Mouse (Mus musculus) layer of hippocampus, postnatal 10 days (tissue): ENCODE results near the gene Il3. TPM values are rescaled to one million over a fixed set of nuclear protein-coding genes. Genes with fewer than 3 reads are reported as not detected.

ENCODE experiments used
- DNase-seq, 2 experiments: peaks; one replicate each; pipeline ENCODE4 v3.0.0; 2021; ENCODE audit warnings: low spot score in 2 of 2
- total RNA-seq, 2 experiments: library from RNA; stranded (reverse); gene quantifications; 2 replicates each; pipeline ENCODE4 v1.2.3; 2021

The Il3 gene
- total RNA-seq, 2 experiments from 2014 or later, result not detected

DNA sequence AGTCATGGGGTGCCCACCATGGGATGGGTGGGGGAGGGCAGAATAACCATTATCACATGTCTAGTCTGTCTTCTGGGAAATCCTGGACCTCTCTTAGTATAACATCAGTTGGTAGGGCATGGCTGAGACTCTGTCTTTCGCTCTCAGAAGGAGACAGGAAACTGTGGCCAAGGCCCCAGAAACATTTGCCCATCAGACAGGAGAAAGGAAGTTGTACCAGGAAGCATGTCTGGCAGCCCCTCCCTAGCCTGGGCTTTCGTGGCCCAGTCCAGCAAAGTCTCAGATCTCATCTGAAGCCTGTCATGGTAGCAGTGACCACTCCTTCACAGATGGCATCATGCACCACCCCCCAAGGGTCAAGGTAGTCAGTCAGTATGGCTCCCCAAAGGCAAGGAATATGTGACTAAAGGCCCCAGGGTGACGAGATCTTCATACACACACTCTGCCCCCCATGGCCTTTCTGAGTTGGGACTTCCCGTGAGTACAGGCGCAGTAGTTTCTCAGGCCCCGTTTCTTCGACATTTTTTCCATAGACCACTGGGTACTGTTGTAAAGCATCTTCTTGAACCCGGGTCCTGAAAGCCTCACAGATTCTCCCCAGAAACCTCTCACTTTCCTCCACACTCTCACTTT lies 20.9 kb upstream of the Il3 start:
- no peak for DNase-seq

DNA sequence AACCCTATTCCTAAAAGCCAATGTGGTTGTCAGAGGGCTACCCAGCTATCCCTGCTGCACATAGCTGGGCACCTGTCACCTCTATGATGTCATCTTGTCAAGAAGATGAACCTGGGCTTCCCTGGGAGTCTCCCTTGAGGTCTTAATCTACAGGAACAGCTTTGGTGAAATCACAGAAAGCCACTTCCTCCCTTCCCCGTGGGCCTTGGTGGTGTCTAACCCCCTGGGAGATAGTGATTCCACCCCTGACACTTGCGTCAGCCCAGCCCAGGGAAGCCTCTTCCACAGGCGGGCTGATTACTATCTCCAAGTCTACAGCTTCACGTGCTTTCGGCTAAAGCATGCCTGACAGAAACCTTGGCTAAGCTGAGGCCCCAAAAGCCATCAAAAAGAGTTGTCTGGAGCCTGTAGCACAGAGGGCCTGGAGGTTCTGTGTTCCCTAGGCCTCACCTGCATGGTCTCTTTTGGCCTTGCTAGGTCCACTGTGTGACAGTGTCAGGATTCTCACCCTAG lies 4.4 kb upstream of the Il3 start:
- no peak for DNase-seq

DNA sequence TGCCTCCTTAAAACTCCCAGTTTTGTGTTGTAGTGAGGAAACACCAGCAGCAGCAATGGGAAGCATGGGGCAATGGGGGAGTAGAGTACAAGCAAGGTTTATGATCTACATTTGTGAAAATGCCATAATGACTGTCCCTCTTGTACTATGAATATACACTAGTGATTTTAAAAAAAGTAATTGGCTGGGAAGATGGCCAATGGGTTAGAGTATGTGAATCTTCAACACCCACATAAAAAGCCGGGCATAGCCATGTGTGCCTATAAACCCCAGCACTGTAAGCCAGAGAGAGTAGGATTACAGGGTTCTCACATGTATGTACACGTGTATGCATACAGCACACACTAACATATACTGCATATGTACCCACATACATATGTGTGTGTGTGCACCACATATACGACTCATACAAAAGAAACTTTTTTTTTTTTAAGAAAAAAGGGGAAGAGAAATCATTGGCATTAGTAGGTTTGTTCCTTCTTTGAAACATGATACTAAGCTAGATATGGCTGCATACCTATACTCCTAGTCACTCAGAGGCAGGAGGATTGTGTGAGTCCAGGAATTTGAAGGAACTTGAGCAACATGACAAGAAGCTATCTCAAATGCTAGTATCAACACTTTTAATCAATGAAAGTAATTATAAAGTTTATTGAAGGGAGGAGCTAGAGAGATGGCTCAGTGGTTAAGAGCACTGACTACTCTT lies 2.3 kb upstream of the Il3 start:
- no peak for DNase-seq

DNA sequence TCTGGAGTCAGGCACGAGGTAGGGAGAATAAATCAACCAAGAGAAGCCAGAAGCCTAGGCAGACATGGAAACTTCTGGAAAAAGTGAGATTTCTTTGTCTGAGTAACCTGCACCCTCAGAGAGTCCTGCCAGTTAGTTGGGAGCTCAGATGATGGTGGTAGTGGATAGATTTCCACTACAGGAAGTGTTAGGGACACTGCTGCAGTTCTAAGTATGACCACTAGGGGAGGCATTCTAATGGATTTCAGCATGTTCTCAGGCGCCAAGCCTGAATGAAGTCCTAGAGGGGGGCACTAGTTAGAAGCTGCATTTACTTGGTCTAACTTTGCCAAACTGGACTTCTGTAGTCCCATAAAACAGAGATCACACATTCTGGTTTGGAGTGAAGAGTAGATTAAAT lies 2.5 kb downstream of the Il3 start:
- DNase-seq, result peak; percentile 55 to 62

DNA sequence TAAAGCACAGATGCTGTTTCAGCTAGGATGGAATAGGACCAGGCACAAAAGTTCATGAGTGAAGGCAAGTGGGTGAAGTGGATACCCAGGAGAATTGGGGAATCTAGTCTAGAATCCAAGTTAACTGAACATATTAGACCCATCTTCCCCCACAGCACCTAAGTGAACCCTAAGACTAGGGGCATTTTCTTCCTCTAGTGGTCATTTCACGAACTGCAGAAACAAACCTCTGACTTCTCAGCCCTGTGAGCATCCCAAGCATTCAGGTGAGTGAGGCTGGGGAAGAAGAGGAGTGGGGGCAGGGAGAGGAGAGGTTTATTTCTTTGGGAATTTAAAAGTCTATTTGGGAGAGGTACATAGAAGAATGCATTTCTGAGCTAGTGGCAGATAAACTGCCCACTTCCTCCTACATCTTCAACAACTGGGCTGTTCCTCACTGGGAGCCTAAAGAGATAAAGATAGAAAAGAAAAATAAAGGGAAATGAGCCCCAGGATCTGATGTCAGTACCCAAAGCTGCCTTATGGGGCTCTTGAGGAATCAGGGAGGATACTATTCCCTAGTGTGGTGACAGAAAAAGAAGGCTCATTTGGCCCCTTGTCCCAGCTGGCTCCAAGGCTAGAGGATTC lies 3.6 kb downstream of the Il3 start:
- DNase-seq, result no peak

DNA sequence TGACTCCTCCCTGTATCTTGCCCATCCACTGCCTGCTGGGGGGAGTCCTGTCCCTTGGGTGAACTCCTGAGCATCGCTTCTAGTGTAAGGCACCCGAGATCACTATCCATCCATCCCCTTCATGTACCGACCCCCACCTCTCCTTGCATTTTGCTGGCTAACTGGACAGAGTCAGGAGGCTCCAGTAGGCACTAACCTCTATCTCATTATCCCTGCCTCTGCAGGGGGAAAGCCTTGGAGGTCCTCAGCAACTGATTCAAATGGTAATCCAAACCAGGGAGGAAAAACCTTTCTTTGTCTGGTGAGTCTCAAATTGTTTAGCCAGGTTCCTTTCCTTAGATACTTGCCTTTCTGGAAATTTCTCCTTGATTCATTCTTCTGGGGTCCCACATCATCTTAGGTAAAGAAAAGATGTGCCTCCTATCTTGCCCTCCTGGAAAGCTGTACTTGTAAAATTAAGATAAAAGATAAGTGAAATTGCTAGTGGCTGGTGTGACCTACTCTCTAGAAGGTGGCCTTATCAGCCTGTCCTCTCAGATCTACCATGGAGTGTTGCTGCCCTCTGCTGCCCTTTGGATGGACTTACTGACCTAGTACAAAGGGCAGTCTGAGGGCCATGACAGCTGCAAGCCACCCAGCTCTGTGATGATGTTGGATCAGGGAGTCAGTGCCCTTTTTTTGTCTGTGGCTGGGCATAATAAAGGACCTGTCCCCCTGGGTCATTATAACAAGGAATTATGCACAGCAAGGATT lies 10.3 kb downstream of the Il3 start:
- DNase-seq, result peak; percentile 67 to 73

DNA sequence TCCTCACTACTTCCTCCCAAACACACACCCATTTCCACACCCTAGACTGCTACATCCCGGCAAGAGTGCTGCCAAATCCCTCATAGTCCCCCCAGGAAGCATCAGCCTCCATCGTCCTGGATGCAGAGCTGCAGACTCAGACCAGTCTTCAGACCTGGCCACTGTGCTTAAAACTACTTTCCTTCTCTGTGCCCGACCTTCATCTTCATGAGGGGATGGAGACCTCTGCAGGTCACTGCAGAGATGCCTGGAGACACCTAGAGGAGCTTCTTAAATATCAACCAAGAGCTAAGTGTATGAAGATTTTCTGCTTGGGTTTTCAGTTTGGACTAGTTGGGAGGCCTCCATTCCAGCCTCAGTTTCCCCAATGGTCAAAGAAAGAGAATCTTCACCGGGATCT lies 13.0 kb downstream of the Il3 start:
- peak in 1 of 2 experiments; percentile 17 for DNase-seq

DNA sequence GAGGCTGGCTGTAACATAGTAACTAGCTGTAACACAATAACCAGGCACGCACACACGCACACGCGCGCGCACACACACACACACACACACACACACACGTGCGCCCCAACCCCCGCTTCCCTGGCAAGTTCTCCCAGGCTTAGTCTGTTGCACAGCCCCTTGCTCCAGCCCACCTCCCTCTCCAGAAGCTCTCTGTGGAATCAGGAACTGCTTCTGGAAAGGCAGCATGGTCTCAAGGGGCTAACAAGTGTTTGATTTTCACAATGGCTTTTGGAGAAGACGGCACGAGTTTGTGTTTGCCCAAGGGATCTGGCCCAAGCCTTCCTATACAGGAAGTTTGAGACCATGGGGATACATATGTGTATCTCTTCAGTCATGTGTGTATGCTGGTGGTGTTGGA lies 16.5 kb downstream of the Il3 start:
- DNase-seq, result no peak

DNA sequence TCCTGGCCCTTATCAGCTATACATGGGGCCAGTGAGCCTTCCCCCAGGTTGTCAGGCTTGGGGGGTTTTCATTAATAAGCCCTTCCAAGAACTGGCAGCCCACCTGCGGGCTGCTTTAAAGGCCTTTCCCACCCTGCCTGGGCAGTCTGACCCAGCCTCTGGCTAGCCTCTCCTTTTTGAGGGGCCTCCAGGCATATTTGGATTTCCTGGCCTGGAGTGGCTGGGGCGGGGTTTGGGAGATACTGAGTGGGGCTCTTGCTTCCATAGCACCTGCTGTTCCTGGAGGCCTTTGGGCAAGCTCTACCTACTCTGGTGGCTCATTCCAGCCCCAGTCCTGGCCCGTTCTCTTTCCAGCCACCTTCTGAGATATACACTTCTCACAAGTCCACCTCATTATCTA lies 17.3 kb downstream of the Il3 start:
- DNase-seq, result no peak

DNA sequence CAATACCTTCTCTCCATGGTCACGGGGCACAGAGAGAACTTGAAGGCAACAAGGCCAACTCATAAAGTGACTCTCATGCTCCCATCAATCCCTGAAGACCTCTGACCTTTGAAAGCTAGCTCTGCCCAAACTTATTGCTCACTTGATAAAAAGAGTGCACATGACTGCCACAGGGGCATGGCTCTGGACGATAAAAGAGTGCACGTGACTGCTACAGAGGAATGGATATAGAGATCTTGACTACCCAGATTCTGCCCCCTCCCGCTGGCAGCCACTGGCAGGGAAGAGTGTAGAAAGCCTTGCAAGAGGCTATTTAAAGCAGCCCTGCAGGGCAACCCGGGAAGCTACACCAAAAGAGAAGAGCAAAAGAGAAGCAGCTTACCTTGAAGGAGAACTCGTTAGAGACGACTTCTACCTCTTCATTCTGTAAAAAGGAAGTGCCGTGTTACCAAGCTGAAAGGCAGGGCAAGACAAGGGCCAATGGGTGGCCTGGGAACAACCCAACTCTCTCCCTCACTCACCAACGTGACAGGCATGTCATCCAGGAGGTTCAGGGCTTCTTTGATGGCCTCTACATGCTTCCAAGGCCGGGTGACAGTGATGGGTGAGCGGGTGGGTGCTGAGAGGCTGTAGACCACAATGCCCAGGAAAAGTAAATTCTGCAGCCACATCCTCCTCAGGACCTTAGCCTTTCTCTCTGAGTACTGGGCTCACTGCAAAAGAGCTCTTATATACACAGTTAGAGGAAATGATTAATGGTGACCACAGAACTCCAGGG lies 17.9 kb downstream of the Il3 start, which contains the start of gene Csf2:
TSS of gene Csf2 (minus strand) at position 728 of the 778 bp plus-strand sequence.
- DNase-seq, result no peak

DNA sequence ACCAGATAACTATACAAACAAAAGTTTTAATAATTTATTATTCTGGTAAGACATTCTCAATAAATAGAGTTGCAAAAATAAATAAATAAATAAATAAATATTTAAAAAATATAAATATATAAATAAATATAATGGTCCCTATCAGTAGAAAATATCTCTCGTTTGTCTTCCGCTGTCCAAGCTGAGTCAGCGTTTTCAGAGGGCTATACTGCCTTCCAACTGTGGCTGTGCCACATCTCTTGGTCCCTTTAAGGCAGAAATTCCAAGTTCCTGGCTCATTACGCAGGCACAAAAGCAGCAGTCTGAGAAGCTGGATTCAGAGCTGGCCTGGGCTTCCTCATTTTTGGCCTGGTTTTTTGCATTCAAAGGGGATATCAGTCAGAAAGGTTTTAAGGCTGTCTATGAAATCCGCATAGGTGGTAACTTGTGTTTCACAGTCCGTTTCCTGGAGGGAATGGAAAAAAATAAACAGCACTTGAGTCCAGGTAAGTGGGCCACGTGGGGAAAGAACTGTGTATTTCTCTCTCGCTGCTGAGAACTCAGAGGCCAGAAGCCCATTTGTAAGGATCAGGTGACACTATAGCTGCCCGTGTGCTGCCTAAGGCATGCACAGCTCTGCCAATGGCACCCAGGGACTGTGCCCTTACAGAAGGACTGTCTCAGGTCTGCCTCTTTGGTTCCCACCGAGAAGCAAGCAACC lies 19.7 kb downstream of the Il3 start:
- no peak for DNase-seq

DNA sequence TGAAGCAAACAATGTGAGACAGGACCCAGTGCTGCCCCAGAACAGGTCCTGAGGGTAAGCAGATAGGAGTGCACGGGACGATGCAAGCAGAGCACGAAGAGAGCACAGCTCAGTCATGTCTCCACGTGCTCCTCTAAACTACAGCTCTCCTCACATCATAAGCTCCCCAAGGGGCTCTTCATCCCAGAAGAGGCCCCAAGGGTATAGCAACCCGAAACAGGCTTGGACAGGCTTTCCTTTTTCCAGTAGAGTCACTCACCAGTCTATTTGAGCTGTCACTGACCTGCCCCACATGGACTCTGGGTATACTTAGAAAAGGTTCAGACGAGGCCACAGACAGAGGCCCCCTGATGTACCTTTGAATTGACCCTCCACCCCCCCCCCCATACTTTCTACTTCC lies 22.6 kb downstream of the Il3 start:
- no peak for DNase-seq

DNA sequence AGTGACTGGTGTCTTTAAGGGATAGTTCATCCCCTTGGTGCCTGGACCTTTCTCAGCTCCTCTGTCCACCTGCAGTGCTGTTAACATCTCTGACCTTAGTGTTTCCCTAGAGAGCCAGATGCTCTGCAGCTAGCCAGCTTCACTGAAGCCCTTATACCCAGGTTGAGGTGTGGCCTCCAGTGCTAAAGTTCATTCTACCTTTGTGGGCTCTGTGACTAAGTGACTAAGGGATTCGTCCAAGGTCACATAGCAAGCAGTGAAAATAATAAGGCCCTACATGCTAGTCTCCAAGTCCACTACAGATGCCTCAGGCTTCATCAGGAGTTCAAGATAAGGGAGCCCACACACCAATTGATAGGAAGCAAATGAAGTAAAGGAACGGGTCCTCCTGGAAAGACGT lies 24.6 kb downstream of the Il3 start:
- DNase-seq, result no peak

DNA sequence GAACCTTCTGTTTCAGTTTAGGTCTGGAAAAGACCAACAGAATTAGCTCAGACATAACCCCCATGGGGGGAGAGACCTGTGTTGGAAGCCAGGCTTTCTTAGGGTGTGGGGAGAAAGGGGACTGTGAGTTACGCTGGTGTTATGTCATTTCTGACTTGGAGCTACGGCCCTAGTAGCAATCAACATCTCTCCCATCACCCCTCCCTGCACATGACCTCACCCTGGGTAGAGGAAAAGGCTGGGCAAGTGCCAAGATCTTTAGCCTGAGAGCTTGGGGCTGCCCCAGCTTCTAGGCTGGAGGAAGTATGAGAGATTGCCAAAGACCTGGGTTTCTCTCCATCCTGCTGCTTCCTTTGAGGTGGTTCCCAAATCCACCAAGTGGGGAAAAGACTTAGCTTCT lies 30.1 kb downstream of the Il3 start:
- DNase-seq, result no peak

DNA sequence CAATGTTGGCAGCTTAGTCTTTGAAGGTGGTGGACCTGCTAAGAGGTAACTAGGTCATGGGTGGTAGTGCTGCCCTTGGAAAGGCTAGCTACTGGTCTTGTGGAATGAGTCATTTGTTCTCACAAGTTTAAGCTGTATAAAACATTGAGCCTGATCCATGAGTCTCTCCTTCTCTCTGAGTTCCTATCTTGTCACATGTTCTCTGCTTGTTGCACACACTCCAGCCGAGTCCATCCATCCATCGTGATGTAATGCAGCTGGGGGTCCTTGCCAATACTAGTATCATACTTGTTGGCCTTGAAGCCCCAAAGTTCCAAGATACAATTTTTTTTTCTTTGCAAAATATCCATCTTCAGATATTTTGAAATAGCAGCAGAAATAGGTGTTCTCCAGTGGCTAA lies 39.6 kb downstream of the Il3 start:
- DNase-seq, result no peak

DNA sequence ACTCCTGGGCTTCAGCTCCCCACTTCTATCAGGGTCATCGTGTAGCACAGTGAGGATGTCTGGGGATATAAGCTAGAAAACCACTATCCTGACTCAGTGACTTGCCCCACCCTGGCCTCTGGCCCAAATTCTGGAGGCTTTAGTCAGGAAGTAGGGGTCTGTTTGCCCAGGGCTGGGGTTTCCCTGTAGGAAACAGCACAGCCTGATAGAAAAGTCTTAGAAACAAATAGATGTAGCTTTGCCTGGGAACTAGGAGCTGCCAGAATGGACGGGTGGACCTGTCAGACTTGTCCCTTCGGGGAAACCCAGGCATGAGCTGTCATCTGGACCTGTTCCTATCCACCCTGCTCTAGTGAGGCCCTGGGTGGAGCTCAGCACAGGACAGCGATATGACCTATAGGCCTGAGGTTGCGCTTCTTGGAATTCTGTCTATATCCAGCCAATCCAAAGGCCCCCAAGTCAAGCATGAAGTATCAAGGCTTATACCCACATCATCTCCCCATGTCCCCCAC lies 42.5 kb downstream of the Il3 start:
- no peak for DNase-seq

DNA sequence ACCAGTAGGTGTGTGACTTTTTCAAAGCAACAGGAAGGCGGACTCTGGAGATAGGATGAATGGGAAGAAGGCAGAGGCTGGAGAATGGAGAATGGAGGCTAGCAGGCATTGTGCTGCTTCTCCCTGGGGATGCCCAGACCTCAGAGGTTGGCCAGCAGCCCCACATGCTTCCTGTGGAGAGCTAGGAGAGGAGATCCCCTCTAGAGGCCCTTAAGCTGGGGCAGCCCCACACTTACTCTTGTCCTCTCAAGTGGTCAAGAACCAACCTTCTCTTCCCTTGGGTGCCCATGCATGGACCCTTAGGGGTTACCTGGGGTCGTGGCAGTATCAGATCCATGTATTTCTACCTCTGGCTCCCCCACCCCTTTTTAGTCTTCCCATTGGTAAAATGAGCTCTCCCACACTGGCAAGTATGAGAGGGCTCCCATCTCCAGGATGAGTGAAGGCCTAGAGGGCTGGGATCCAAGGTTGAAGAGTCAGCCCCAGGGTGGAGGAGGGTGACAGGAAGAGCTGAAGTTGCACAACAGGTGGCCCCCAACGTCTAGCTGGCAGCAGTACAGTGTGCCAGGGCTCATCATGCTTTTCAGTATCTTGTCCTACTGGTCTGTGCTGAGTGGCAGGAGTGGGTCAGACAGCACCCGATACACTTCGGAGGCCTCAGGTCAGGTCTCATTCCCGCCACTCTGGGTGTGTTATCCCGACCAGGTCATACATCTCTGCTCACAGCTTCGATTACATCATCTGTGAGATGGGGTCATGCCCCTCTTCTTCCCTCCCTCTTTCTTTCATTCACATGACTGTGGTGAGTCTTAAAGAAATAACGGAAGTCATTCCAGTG lies 43.2 kb downstream of the Il3 start:
- DNase-seq, result no peak

DNA sequence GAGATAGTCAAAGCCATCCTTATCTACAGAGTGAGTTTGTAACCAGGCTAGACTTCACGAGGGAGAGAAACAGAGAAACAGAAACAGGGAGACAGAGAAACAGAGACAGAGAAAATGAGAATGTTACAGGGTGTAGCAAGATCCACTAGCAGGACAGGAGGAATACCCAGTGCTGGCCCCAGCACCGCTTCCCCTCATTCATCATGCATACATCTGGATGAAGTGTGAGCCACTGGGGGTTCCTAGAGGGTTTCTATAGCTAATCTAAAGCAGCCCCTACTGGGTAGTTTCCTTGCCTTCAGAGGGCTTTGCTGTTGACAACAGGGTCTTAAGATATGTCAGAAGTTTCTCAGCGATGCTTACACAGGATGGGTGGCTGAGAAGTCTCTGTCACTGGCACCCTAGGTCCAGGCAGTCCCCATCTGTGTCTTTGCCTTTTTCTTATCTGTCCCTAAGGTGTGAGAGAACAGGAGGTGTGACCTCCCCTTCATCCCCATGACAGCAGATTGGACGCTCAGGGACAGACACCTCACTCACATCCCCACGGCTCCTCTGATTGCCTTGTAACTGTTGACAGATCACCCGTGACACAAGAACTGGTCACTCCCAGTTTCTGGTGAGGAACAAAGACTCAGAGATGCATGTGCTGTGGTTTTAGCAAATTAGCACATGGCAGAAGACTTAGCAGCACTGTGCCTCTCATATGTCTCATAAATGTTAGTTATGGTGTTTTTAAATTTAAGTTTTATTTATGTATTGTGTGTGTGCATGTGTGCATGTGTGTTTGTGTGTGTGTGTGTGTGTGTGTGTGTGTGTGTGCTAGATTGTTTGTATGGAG lies 47.0 kb downstream of the Il3 start:
- DNase-seq, result no peak
